Mouse (Mus musculus) ES-E14 (cell line): ENCODE measurements around the gene Rnf207.

Source experiments
- CHD2 ChIP-seq: IDR thresholded peaks from 2 replicates; pipeline ENCODE4 v1.6.1; 2014; ENCODE audit warnings: mild to moderate bottlenecking, low read depth, low read length, inconsistent platforms
- HCFC1 ChIP-seq: IDR thresholded peaks from 2 replicates; pipeline ENCODE4 v1.6.1; 2012; ENCODE audit warnings: low read length, inconsistent platforms, borderline replicate concordance; ENCODE audit not compliant: insufficient read depth

- no peak for TF ChIP-seq HCFC1
- TF ChIP-seq CHD2, result no peak
Measured at GRCm38 (mm10) chr4:152263089-152263488, 55.7 kb downstream of the Rnf207 start.
